Comparison of ENCODE assay signal across 8 mouse cellular contexts in genomic region chr2:110179669-110180315, GRCm38 (mm10).
DNase-seq lines count a peak whose midpoint lies in the region; ATAC-seq lines count a peak whose summit lies in the region.

No protein-coding gene starts in this region.

- no peaks in the 10 kb centered on the region for H3K27me3 ChIP-seq in forebrain, embryonic 16.5 days (replicated peaks; ENCODE audit: control insufficient read depth, insufficient read depth, low read length)
- H3K27me3 ChIP-seq in hindbrain, embryonic 15.5 days, result no peaks in the 10 kb centered on the region
- H3K27me3 ChIP-seq in liver, embryonic 12.5 days (replicated peaks), result no peaks in the 10 kb centered on the region

- WGBS in forebrain, embryonic 16.5 days, result 30% methylated on average over 10 of the region's 10 CpGs
- WGBS in hindbrain, embryonic 15.5 days, result 22% methylated on average over 10 of the region's 10 CpGs
- 35% methylated on average over 10 of the region's 10 CpGs for WGBS in liver, embryonic 12.5 days (ENCODE audit: insufficient replicate concordance)

- H3K9ac ChIP-seq in forebrain, embryonic 16.5 days (replicated peaks; ENCODE audit: low read depth, low read length), result no peak overlapping the region
- H3K9ac ChIP-seq in hindbrain, embryonic 15.5 days, result no peak overlapping the region
- H3K9ac ChIP-seq in liver, embryonic 12.5 days, result no peak overlapping the region

- no peak overlapping the region for H3K27ac ChIP-seq in forebrain, embryonic 16.5 days (ENCODE audit: low read length)
- H3K27ac ChIP-seq in hindbrain, embryonic 15.5 days (replicated peaks), result peak overlapping the region; percentile 59
- no peak overlapping the region for H3K27ac ChIP-seq in liver, embryonic 12.5 days

- no peak overlapping the region for H3K4me3 ChIP-seq in forebrain, embryonic 16.5 days (replicated peaks; ENCODE audit: low read length)
- H3K4me3 ChIP-seq in hindbrain, embryonic 15.5 days, result no peak overlapping the region
- H3K4me3 ChIP-seq in liver, embryonic 12.5 days, result no peak overlapping the region

- peak; percentile 67 for ATAC-seq in cerebellum, adult (ENCODE audit: insufficient number of reproducible peaks, low FRiP score, low TSS enrichment)
- ATAC-seq in forebrain, embryonic 16.5 days, result peak; percentile 70
- ATAC-seq in hindbrain, embryonic 15.5 days (ENCODE audit: low FRiP score, low read depth), result peak; percentile 71
- ATAC-seq in liver, embryonic 12.5 days, result peak; percentile 42; the same call in 1 of the 2 replicates

- H3K36me3 ChIP-seq in forebrain, embryonic 16.5 days (ENCODE audit: control insufficient read depth, insufficient read depth), result no peaks in the 10 kb centered on the region
- H3K36me3 ChIP-seq in hindbrain, embryonic 15.5 days, result no peaks in the 10 kb centered on the region
- no peaks in the 10 kb centered on the region for H3K36me3 ChIP-seq in liver, embryonic 12.5 days

- H3K4me1 ChIP-seq in forebrain, embryonic 16.5 days (replicated peaks; ENCODE audit: control insufficient read depth, insufficient read depth, low read length), result peaks cover 15% of the 10 kb centered on the region
- H3K4me1 ChIP-seq in hindbrain, embryonic 15.5 days (replicated peaks), result peaks cover 26% of the 10 kb centered on the region
- H3K4me1 ChIP-seq in liver, embryonic 12.5 days, result no peaks in the 10 kb centered on the region

- H3K9me3 ChIP-seq in forebrain, embryonic 16.5 days (ENCODE audit: control insufficient read depth, low read length), result no peaks in the 10 kb centered on the region
- no peaks in the 10 kb centered on the region for H3K9me3 ChIP-seq in hindbrain, embryonic 15.5 days
- no peaks in the 10 kb centered on the region for H3K9me3 ChIP-seq in liver, embryonic 12.5 days (replicated peaks)

- DNase-seq in 3134 (ENCODE audit: extremely low read depth, insufficient read length, low spot score), result peak; percentile 49
- peak; percentile 79 for DNase-seq in retina, embryonic 14.5 days (ENCODE audit: low spot score)
- no peak for DNase-seq in frontal cortex, postnatal 36 days (ENCODE audit: low spot score in 2 of 2)
- no peak for DNase-seq in right cerebral cortex, postnatal 10 days (ENCODE audit: low spot score in 2 of 2)

- H3K4me2 ChIP-seq in forebrain, embryonic 16.5 days (ENCODE audit: low read length), result no peak overlapping the region
- H3K4me2 ChIP-seq in hindbrain, embryonic 15.5 days, result no peak overlapping the region
- H3K4me2 ChIP-seq in liver, embryonic 12.5 days, result no peak overlapping the region

Comparison
In these comparisons a context has a peak if more than half of its experiments do, and no peak if none do; other contexts are left out.
1. DNase-seq: peak in 3134 (single experiment) and retina, embryonic 14.5 days (single experiment); none in frontal cortex, postnatal 36 days (0 of 2) and right cerebral cortex, postnatal 10 days (0 of 2).
2. Peak in every context shown above with its lines, with median percentiles within 50 percentile points of each other: ATAC-seq.